Mouse (Mus musculus): ENCODE data around the gene Tpm3. TPM values are rescaled to one million over a fixed set of nuclear protein-coding genes. Genes with fewer than 3 reads are reported as not detected.

Gene Tpm3
- polyA plus RNA-seq (2012; rRNA removed; ENCODE audit: low replicate concordance) = 103 and 148 TPM in 2 replicates

GRCm38 (mm10) chr3:90072294-90072693 is at the start of gene Tpm3:
Gene Tpm3 (plus strand): TSS chr3:90072649.

GRCm38 (mm10) chr3:90051441-90052350 is 20.8 kb upstream of the Tpm3 start, which contains the start of gene 4933434E20Rik:
Gene 4933434E20Rik (plus strand): TSS chr3:90051636.

GRCm38 (mm10) chr3:90052351-90053241 is 19.9 kb upstream of the Tpm3 start, which contains the start of gene Ubap2l:
Gene Ubap2l (minus strand): TSS chr3:90052628.

GRCm38 (mm10) chr3:90103938-90104337 is 31.5 kb downstream of the Tpm3 start, which contains the start of gene Nup210l:
Gene Nup210l (plus strand): TSS chr3:90104132.

Other genes starting within 250 kb of the Tpm3 start
- gene She, start 241.3 kb upstream of the Tpm3 start, polyA plus RNA-seq (2012; rRNA removed; ENCODE audit: low replicate concordance) = 3.1 and 4.3 TPM in 2 replicates
- gene Il6ra, start 159.5 kb upstream of the Tpm3 start, polyA plus RNA-seq (2012; rRNA removed; ENCODE audit: low replicate concordance) = 19.8 and 27.4 TPM in 2 replicates
- 50.7 and 118 TPM in 2 replicates for gene Atp8b2, start 109.1 kb upstream of the Tpm3 start, polyA plus RNA-seq (2012; rRNA removed; ENCODE audit: low replicate concordance)
- gene Hax1, start 73.9 kb upstream of the Tpm3 start, polyA plus RNA-seq (2012; rRNA removed; ENCODE audit: low replicate concordance) = 29.1 and 76.8 TPM in 2 replicates
- gene 4933434E20Rik, start 21.0 kb upstream of the Tpm3 start, polyA plus RNA-seq (2012; rRNA removed; ENCODE audit: low replicate concordance) = 27.6 and 68.5 TPM in 2 replicates
- 114 and 174 TPM in 2 replicates for gene Ubap2l, start 20.0 kb upstream of the Tpm3 start, polyA plus RNA-seq (2012; rRNA removed; ENCODE audit: low replicate concordance)
- 0.27 and 0.57 TPM in 2 replicates for gene Nup210l, start 31.5 kb downstream of the Tpm3 start, polyA plus RNA-seq (2012; rRNA removed; ENCODE audit: low replicate concordance)
- 1,026 and 2,137 TPM in 2 replicates for gene Rps27, start 141.0 kb downstream of the Tpm3 start, polyA plus RNA-seq (2012; rRNA removed; ENCODE audit: low replicate concordance)
- 5.5 and 5.7 TPM in 2 replicates for gene Rab13, start 141.0 kb downstream of the Tpm3 start, polyA plus RNA-seq (2012; rRNA removed; ENCODE audit: low replicate concordance)
- gene Jtb, start 158.9 kb downstream of the Tpm3 start, polyA plus RNA-seq (2012; rRNA removed; ENCODE audit: low replicate concordance) = 69.0 and 95.6 TPM in 2 replicates
- 1.7 and 2.5 TPM in 2 replicates for gene Creb3l4, start 170.9 kb downstream of the Tpm3 start, polyA plus RNA-seq (2012; rRNA removed; ENCODE audit: low replicate concordance)
- gene Slc39a1, start 175.5 kb downstream of the Tpm3 start, polyA plus RNA-seq (2012; rRNA removed; ENCODE audit: low replicate concordance) = 99.1 and 121 TPM in 2 replicates
- gene Crtc2, start 181.5 kb downstream of the Tpm3 start, polyA plus RNA-seq (2012; rRNA removed; ENCODE audit: low replicate concordance) = 81.9 and 84.8 TPM in 2 replicates
- gene Dennd4b, start 192.5 kb downstream of the Tpm3 start, polyA plus RNA-seq (2012; rRNA removed; ENCODE audit: low replicate concordance) = 78.6 and 97.3 TPM in 2 replicates
- 22.3 and 24.7 TPM in 2 replicates for gene Gatad2b, start 220.5 kb downstream of the Tpm3 start, polyA plus RNA-seq (2012; rRNA removed; ENCODE audit: low replicate concordance)